Mouse (Mus musculus): Measurements from ENCODE around the gene Styx.

DNA sequence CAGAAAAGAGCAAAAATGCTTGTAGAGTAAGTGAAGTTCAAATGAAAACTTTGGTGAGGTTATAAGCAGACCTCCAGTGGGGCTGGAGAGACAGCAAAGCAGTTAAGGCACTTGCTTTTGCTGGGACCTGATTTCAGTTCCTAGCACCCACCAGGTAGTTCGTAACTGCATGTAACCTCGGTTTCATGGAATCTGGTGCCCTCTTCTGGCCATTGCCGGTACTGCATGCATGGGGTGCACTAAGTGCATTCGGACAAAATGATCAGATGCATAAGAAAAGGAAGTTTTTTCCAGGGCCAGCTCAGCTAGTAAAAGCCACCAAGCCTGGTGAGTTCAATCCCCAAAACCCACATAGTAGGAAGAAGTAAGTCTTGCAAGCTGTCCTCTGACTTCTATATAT is 81.1 kb downstream of the Styx start:
- TF ChIP-seq POLR2A (IDR thresholded peaks at IDR 0.05; ENCODE audit: insufficient read depth, low read depth, low read length) (no peak), CTCF (IDR thresholded peaks at IDR 0.05) (peak; percentile 80), EP300 (IDR thresholded peaks at IDR 0.05; ENCODE audit: insufficient read depth, low read depth, low read length) (no peak)
